Mouse (Mus musculus) testis, adult 2 months (tissue): ENCODE measurements at regions not wholly inside any gene's neighbourhood (a gene's known extent, or its start where the extent isn't known, plus 50 kb on each side); places are given as distances from the start of the nearest gene placed in this dataset.

ENCODE experiments used
- CTCF ChIP-seq: fragments of 200-500 bp; IDR thresholded peaks from 2 replicates; pipeline ENCODE4 v1.5.1; 2012; ENCODE audit warnings: low read depth, mild to moderate bottlenecking, inconsistent platforms, low read length, moderate library complexity; ENCODE audit not compliant: control insufficient read depth, insufficient read depth, insufficient replicate concordance
- POLR2A ChIP-seq: fragments of 200-500 bp; IDR thresholded peaks from 2 replicates; pipeline ENCODE4 v1.6.1; 2012; ENCODE audit warnings: low read depth, mild to moderate bottlenecking, inconsistent platforms, low read length, moderate library complexity; ENCODE audit not compliant: control insufficient read depth

- TF ChIP-seq POLR2A (no peak), CTCF (no peak)
Observed at GRCm38 (mm10) chr12:45670874-45671553, 596.5 kb upstream of the Stxbp6 start.
